Mouse (Mus musculus) testis, adult 2 months (tissue): Measurements from ENCODE around the gene Dpp6. TPM values are rescaled to one million over a fixed set of nuclear protein-coding genes. Genes with fewer than 3 reads are reported as not detected.
A peak's percentile ranks its signal among the peaks of the same experiment; 100 is the strongest.

Experiments used
- H3K27ac ChIP-seq: fragments of 200-500 bp; 2 replicates; pipeline ENCODE4 v1.5.1; 2012; ENCODE audit warnings: low read depth, low read length; ENCODE audit not compliant: control insufficient read depth, insufficient read depth
- H3K27me3 ChIP-seq: fragments of 200-500 bp; 2 replicates; pipeline ENCODE4 v1.6.1; 2012; ENCODE audit warnings: mild to moderate bottlenecking, low read length, moderate library complexity; ENCODE audit not compliant: control insufficient read depth, insufficient read depth
- H3K36me3 ChIP-seq: fragments of 200-500 bp; 2 replicates; pipeline ENCODE4 v1.6.1; 2012; ENCODE audit warnings: mild to moderate bottlenecking, low read length; ENCODE audit not compliant: control insufficient read depth, insufficient read depth
- H3K4me1 ChIP-seq: fragments of 200-500 bp; 2 replicates; pipeline ENCODE4 v1.6.1; 2012; ENCODE audit warnings: low read length; ENCODE audit not compliant: control insufficient read depth, insufficient read depth
- H3K4me3 ChIP-seq: fragments of 200-500 bp; 2 replicates; pipeline ENCODE4 v1.5.1; 2012; ENCODE audit warnings: low read depth, mild to moderate bottlenecking, low read length, moderate library complexity, mixed read lengths; ENCODE audit not compliant: control insufficient read depth
- CTCF ChIP-seq: fragments of 200-500 bp; IDR thresholded peaks from 2 replicates; pipeline ENCODE4 v1.5.1; 2012; ENCODE audit warnings: low read depth, mild to moderate bottlenecking, inconsistent platforms, low read length, moderate library complexity; ENCODE audit not compliant: control insufficient read depth, insufficient read depth, insufficient replicate concordance
- POLR2A ChIP-seq: fragments of 200-500 bp; IDR thresholded peaks from 2 replicates; pipeline ENCODE4 v1.6.1; 2012; ENCODE audit warnings: low read depth, mild to moderate bottlenecking, inconsistent platforms, low read length, moderate library complexity; ENCODE audit not compliant: control insufficient read depth
- polyA plus RNA-seq: library from polyadenylated mRNA; depleted of rRNA; stranded (reverse); fragments of >200 nt; gene quantifications from 2 replicates; pipeline ENCODE4 v1.2.3, GENCODE M21; 2012

Gene Dpp6
- polyA plus RNA-seq, 1 experiment, result 8.3 TPM

GRCm38 (mm10) chr5:26887496-26887895 lies 70.5 kb downstream of the Dpp6 start:
- no peaks in the 10 kb centered on the region for H3K4me1 ChIP-seq
- H3K27me3 ChIP-seq, result no peaks in the 10 kb centered on the region
- no peak overlapping the region for H3K4me3 ChIP-seq
- TF ChIP-seq CTCF (no peak), POLR2A (no peak)
- H3K27ac ChIP-seq, result no peak overlapping the region
- H3K36me3 ChIP-seq, result no peaks in the 10 kb centered on the region

- TF ChIP-seq CTCF (no peak), POLR2A (no peak)
- Histone ChIP-seq H3K36me3 (no peaks in the 10 kb centered on the region), H3K27ac (no peak overlapping the region), H3K4me1 (no peaks in the 10 kb centered on the region), H3K4me3 (no peak overlapping the region), H3K27me3 (no peaks in the 10 kb centered on the region)
Measured at GRCm38 (mm10) chr5:26888080-26888479, 71.1 kb downstream of the Dpp6 start.

DNA sequence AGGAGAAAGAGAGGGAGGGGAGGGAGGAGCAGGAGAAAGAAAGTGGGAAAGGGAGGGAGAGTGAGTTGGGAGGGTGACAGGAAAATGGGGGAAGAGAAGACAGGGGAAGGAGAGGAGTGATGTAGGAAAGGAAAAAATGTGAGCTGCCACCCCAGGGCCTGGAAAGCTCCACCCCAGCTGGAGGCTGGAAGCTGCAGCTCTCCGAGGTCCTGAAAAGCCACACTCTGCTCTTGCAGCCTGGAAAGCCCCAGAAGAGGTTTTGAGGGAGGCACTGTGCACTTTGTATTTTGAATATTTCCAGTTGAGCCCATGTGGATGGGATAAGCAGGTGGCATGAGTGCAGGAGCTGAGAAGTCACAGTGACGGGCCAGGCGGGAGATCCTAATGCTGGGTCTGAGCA lies 77.3 kb downstream of the Dpp6 start:
- Histone ChIP-seq H3K4me1 (no peaks in the 10 kb centered on the region), H3K36me3 (no peaks in the 10 kb centered on the region), H3K27me3 (no peaks in the 10 kb centered on the region), H3K4me3 (no peak overlapping the region), H3K27ac (no peak overlapping the region)
- TF ChIP-seq CTCF, result no peak
- TF ChIP-seq POLR2A, result no peak

DNA sequence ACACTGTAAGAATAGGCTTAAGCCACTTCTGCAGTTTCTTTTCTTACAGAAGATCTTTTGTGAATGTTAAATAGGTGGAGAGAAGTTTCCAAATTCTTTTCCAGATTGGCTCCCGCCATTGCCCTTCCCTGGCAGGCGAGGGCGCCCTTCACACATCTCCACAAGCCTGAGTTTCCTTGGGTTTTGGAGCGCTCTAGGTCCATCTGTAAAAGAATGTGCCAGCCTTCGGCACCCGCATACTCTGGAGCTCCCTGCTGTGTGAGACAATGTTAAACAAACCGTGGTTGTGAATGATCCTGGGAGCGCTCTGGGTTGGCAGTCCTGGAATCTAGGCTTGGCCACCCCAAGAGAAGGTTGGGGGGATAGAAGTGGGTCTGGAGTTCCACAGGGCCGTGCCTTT lies 86.8 kb downstream of the Dpp6 start:
- Histone ChIP-seq H3K27me3 (no peaks in the 10 kb centered on the region), H3K4me1 (no peaks in the 10 kb centered on the region), H3K36me3 (no peaks in the 10 kb centered on the region), H3K4me3 (no peak overlapping the region), H3K27ac (no peak overlapping the region)
- TF ChIP-seq CTCF (peak; percentile 21; the same call in 1 of the 2 replicates), POLR2A (no peak)

DNA sequence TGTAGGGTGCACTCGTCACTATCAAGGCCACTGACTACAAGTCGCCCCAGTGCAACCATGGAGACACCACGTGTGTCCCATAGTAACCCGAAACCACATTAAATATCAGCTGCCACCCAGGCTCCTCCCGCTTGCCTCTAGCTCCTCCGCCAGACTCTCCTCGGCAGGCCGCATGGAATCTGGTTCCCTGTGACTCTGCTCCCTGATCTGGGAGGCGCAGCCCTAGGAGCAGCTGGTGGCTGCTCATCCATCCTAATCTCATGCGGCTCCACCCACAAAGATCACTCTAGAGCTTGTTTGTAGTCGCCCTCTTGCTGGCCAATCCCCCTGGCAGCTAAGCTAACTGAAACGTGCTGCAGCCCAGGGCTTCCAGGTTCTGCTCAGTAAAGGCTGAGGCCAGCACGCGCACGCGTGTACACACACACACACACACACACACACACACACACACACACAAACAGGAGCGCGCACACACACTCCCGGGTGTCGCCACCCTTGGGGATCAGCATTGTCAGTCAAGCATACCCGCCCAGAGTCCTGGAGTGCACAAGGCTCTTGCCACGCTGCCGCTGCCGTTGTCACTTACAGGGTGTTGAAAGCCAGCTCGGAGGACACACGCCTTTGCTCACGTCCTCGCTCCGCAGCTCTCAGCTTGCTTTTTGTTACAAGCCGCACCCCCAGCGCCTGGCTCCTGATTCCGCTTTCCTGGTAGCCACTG lies 87.5 kb downstream of the Dpp6 start:
- no peak overlapping the region for H3K4me3 ChIP-seq
- no peaks in the 10 kb centered on the region for H3K27me3 ChIP-seq
- H3K4me1 ChIP-seq, result no peaks in the 10 kb centered on the region
- no peaks in the 10 kb centered on the region for H3K36me3 ChIP-seq
- no peak overlapping the region for H3K27ac ChIP-seq
- no peak for TF ChIP-seq POLR2A
- TF ChIP-seq CTCF, result no peak

GRCm38 (mm10) chr5:26907151-26907550 lies 90.1 kb downstream of the Dpp6 start:
- no peaks in the 10 kb centered on the region for H3K4me1 ChIP-seq
- no peaks in the 10 kb centered on the region for H3K36me3 ChIP-seq
- no peaks in the 10 kb centered on the region for H3K27me3 ChIP-seq
- no peak overlapping the region for H3K4me3 ChIP-seq
- no peak for TF ChIP-seq POLR2A
- no peak for TF ChIP-seq CTCF
- H3K27ac ChIP-seq, result no peak overlapping the region

GRCm38 (mm10) chr5:26908612-26909011 lies 91.6 kb downstream of the Dpp6 start:
- Histone ChIP-seq H3K4me3 (no peak overlapping the region), H3K27me3 (no peaks in the 10 kb centered on the region), H3K4me1 (no peaks in the 10 kb centered on the region), H3K27ac (no peak overlapping the region), H3K36me3 (no peaks in the 10 kb centered on the region)
- TF ChIP-seq CTCF, result no peak
- no peak for TF ChIP-seq POLR2A
